Mouse (Mus musculus) bone marrow, adult 2 months (tissue): ENCODE data around the gene Crtc3.

Source experiments
- CTCF ChIP-seq: fragments of 200-500 bp; IDR thresholded peaks from 2 replicates; pipeline ENCODE4 v1.5.1; 2011; ENCODE audit warnings: low read length, control low read depth; ENCODE audit not compliant: control insufficient read depth, insufficient read depth
- POLR2A ChIP-seq: fragments of 200-500 bp; IDR thresholded peaks from 2 replicates; pipeline ENCODE4 v1.6.1; 2011; ENCODE audit warnings: low read depth, mild to moderate bottlenecking, control low read depth, low read length, borderline replicate concordance; ENCODE audit not compliant: control insufficient read depth

GRCm38 (mm10) chr7:80670889-80671288 lies 17.8 kb downstream of the Crtc3 start:
- TF ChIP-seq POLR2A (no peak), CTCF (no peak)
